Mouse (Mus musculus) effector memory CD4-positive, alpha-beta T cell, adult 5 months (primary cell): Measurements from ENCODE around the gene Zfp354a. TPM values are rescaled to one million over a fixed set of nuclear protein-coding genes. Genes with fewer than 3 reads are reported as not detected.

Experiments
- polyA plus RNA-seq: library from polyadenylated mRNA; unstranded; fragments of 100-300 nt; shearing (Covaris generic); gene quantifications from one replicate; pipeline ENCODE4 v1.2.1, GENCODE M21; 2017

The Zfp354a gene
- not detected for polyA plus RNA-seq

DNA sequence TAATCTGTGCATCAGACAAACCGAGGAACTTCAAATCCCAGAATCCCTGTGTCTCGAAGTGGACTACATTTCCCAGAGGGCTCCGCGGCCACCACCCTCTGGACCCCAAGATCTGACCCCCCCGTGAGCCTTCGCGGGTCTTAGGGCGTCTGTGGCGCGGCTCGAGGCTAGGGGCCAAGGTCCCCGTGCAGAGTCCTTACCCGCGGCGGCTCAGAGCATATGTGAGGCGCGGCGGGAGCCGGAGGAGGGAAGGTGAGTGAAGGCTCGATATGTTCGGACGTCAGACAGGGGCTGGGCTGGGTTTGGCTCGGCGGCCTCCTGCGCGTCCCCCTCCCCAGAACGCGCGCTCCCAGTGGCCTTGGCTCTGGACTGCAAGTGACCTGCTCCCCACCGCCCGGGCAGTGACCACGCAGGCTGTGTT, at the start of gene Zfp354a:
TSS of gene Zfp354a (plus strand) at position 107 of the 421 bp plus-strand sequence.

DNA sequence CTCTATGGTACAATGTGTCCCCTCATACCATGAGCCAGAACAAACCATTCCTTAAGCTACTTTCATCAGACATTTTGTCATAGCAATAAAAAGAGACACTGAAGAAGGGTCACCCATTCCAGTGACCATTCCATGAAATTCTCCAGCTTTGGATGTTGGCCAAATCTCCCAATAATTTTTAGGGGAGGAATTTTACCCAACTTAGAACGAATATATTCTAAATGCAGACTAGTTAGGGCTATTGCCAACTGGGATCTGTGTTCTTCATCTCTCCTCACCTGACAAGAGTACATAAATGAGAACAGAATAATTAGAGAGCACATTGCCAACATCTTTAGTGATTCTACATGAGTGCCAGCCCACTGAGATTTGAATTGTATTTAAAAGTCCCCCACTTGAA, 45.1 kb upstream of the Zfp354a start, which contains the start of gene Olfr54:
TSS of gene Olfr54 (plus strand) at position 301 of the 400 bp plus-strand sequence.

DNA sequence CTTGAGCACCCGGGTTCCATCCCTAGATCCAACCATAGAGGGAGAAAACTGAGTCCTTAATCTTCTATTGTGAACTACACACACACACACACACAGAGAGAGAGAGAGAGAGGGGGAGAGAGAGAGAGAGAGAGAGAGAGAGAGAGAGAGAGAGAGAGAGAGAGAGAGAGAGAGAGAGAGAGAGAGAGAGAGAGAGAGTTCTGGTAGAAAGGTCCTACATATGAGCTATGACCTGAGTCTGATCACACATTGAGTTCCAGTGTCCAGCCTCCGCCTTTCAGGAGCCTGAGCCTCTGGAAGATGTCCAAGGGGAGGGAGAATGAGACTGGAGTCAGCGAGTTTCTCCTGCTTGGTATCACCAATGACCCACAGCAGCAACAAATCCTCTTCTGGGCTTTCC, 11.2 kb upstream of the Zfp354a start, which contains the start of gene Olfr1375:
TSS of gene Olfr1375 (plus strand) at position 301 of the 400 bp plus-strand sequence.

Other genes starting within 250 kb of the Zfp354a start
- gene Zfp354c, start 231.5 kb upstream of the Zfp354a start, polyA plus RNA-seq: 1.2 TPM
- not detected for gene Zfp879, start 217.7 kb upstream of the Zfp354a start, polyA plus RNA-seq
- not detected for gene Grm6, start 208.6 kb upstream of the Zfp354a start, polyA plus RNA-seq
- not detected for gene Zfp454, start 171.6 kb upstream of the Zfp354a start, polyA plus RNA-seq
- not detected for gene Zfp2, start 143.1 kb upstream of the Zfp354a start, polyA plus RNA-seq
- not detected for gene Zfp354b, start 127.6 kb upstream of the Zfp354a start, polyA plus RNA-seq
- not detected for gene 4933414I15Rik, start 115.5 kb upstream of the Zfp354a start, polyA plus RNA-seq
- not detected for gene Prop1, start 105.5 kb upstream of the Zfp354a start, polyA plus RNA-seq
- gene Olfr1378, start 92.7 kb upstream of the Zfp354a start, polyA plus RNA-seq: not detected
- gene Olfr1377, start 77.3 kb upstream of the Zfp354a start, polyA plus RNA-seq: not detected
- 0.41 TPM for gene Olfr51, start 55.7 kb upstream of the Zfp354a start, polyA plus RNA-seq
- not detected for gene Olfr54, start 45.0 kb upstream of the Zfp354a start, polyA plus RNA-seq
- not detected for gene Olfr1375, start 11.1 kb upstream of the Zfp354a start, polyA plus RNA-seq
- gene Gm12569, start 161.2 kb downstream of the Zfp354a start, polyA plus RNA-seq: not detected
- gene Clk4, start 202.5 kb downstream of the Zfp354a start, polyA plus RNA-seq: 260 TPM
- not detected for gene BC049762, start 203.8 kb downstream of the Zfp354a start, polyA plus RNA-seq
- gene Col23a1, start 230.7 kb downstream of the Zfp354a start, polyA plus RNA-seq: not detected